Mouse (Mus musculus): ENCODE measurements around the gene Fam187b.

DNA sequence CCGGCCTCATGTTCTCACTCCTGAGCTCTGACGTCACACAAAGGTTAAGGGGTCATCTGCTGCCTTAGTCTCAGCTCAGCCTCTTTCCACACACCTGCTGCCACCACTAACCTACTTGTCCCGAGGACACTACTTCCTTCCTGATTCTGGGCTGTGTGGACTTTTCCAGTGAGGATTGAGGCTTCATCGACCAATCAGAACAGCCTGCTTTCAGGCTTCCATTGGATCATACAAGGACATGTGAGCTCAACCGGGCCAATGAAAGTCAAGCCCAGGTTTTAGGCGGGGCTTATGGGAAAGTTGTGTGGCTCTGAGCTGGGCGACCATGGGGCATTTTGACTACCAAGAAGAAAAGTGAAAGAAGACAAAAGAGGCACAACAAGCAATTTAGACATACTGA lies 63.3 kb downstream of the Fam187b start:
- TF ChIP-seq POLR2A (IDR thresholded peaks at IDR 0.05; ENCODE audit: extremely low read depth, insufficient read depth, low read length), result no peak
- TF ChIP-seq CTCF (IDR thresholded peaks at IDR 0.05; ENCODE audit: low read depth, low read length), result no peak
